Mouse (Mus musculus) ES-E14 (cell line): ENCODE measurements around the gene Slc10a1. TPM values are rescaled to one million over a fixed set of nuclear protein-coding genes. Genes with fewer than 3 reads are reported as not detected.

Source experiments
- DNase-seq: peaks from one replicate; pipeline ENCODE4 v3.0.0-alpha.2; 2013; ENCODE audit warnings: low read depth, low spot score
- H3K27ac ChIP-seq: 2 replicates; pipeline ENCODE4 v1.5.1; 2012; ENCODE audit warnings: low read depth, mild to moderate bottlenecking, low read length, moderate library complexity, mixed read lengths; ENCODE audit not compliant: poor library complexity, insufficient read depth, severe bottlenecking
- H3K36me3 ChIP-seq: 2 replicates; pipeline ENCODE4 v1.6.1; 2012; ENCODE audit warnings: mild to moderate bottlenecking, low read length, moderate library complexity, mixed read lengths; ENCODE audit not compliant: control insufficient read depth, poor library complexity, insufficient read depth, severe bottlenecking
- H3K4me1 ChIP-seq, 2 experiments: fragments of 150-350 bp in 1 of 2; sonication (generic) in 1 of 2; 2 replicates each; pipeline ENCODE4 v1.6.1; 2012; ENCODE audit warnings: low read length in 2 of 2, mild to moderate bottlenecking in 1 of 2, mixed read lengths in 1 of 2; ENCODE audit not compliant: control insufficient read depth in 2 of 2, insufficient read depth in 2 of 2, poor library complexity in 1 of 2
- H3K4me3 ChIP-seq, 2 experiments: fragments of 150-350 bp in 1 of 2; sonication (generic) in 1 of 2; 2 replicates each; pipeline ENCODE4 v1.5.1; 2012; ENCODE audit warnings: low read length in 2 of 2, low read depth in 1 of 2, mild to moderate bottlenecking in 1 of 2, mixed read lengths in 1 of 2; ENCODE audit not compliant: insufficient read depth in 1 of 2, poor library complexity in 1 of 2, severe bottlenecking in 1 of 2
- H3K9ac ChIP-seq: 2 replicates; pipeline ENCODE4 v1.6.1; 2012; ENCODE audit warnings: low read depth, mild to moderate bottlenecking, low read length, mixed read lengths; ENCODE audit not compliant: poor library complexity, insufficient read depth, severe bottlenecking
- H3K9me3 ChIP-seq: fragments of 150-350 bp; sonication (generic); 2 replicates; pipeline ENCODE4 v1.6.1; 2012; ENCODE audit warnings: low read depth, mild to moderate bottlenecking, low read length; ENCODE audit not compliant: control insufficient read depth, insufficient read depth
- CHD2 ChIP-seq: IDR thresholded peaks from 2 replicates; pipeline ENCODE4 v1.6.1; 2014; ENCODE audit warnings: mild to moderate bottlenecking, low read depth, low read length, inconsistent platforms
- HCFC1 ChIP-seq: IDR thresholded peaks from 2 replicates; pipeline ENCODE4 v1.6.1; 2012; ENCODE audit warnings: low read length, inconsistent platforms, borderline replicate concordance; ENCODE audit not compliant: insufficient read depth
- MAFK ChIP-seq: IDR thresholded peaks from 2 replicates; pipeline ENCODE4 v1.6.1; 2014; ENCODE audit warnings: mild to moderate bottlenecking, low read depth, low read length, inconsistent platforms; ENCODE audit not compliant: insufficient read depth
- ZC3H11A ChIP-seq: IDR thresholded peaks from 2 replicates; pipeline ENCODE4 v1.6.1; 2012; ENCODE audit warnings: low read depth, mild to moderate bottlenecking, inconsistent platforms, low read length, borderline replicate concordance
- ZNF384 ChIP-seq: IDR thresholded peaks from 2 replicates; pipeline ENCODE4 v1.6.1; 2012; ENCODE audit warnings: low read depth, low read length, inconsistent platforms
- in situ Hi-C, 2 experiments: fragments of 600-800 bp; cut with MboI; formaldehyde crosslinking; loops; one replicate each; pipeline ENCODE4 v1.15.1; 2025; ENCODE audit warnings: low sequenced_read_pairs in 2 of 2, inconsistent platforms in 1 of 2; ENCODE audit not compliant: unreplicated experiment in 2 of 2
- total RNA-seq: library from RNA; depleted of rRNA; stranded (reverse); fragments of 300-350 nt; gene quantifications from 2 replicates; pipeline ENCODE4 v1.2.3, GENCODE M21; 2012

Slc10a1 gene
- total RNA-seq, 1 experiment = 0.54 TPM

GRCm38 (mm10) chr12:81009813-81010212 lies 41.3 kb upstream of the Slc10a1 start:
- DNase-seq = no peak
- no peak overlapping the region; the same call in 1 of the 2 replicates for H3K9ac ChIP-seq
- H3K4me3 ChIP-seq = peak overlapping the region; percentile 26 to 33; a peak in 2 of 4 replicates
- H3K27ac ChIP-seq = no peak overlapping the region
- peaks cover 5 to 12% of the 10 kb centered on the region in 2 experiments; a peak in 2 of 4 replicates for H3K4me1 ChIP-seq
- TF ChIP-seq MAFK (no peak), CHD2 (no peak), ZNF384 (no peak), ZC3H11A (no peak), HCFC1 (no peak)
- H3K9me3 ChIP-seq = no peaks in the 10 kb centered on the region
- in situ Hi-C loops = no loop called here
- no peaks in the 10 kb centered on the region for H3K36me3 ChIP-seq

GRCm38 (mm10) chr12:81002841-81003635 lies 34.5 kb upstream of the Slc10a1 start:
- no peak for DNase-seq
- H3K4me1 ChIP-seq = 0 out of 4 replicates have a peak, but pooled peaks cover 0 to 2% of the 10 kb centered on the region in 2 experiments
- no peak for TF ChIP-seq ZNF384
- no peaks in the 10 kb centered on the region for H3K9me3 ChIP-seq
- H3K36me3 ChIP-seq = no peaks in the 10 kb centered on the region
- no peak overlapping the region for H3K4me3 ChIP-seq
- H3K9ac ChIP-seq = no peak overlapping the region
- in situ Hi-C loops = no loop called here
- H3K27ac ChIP-seq = no peak overlapping the region

- in situ Hi-C loops = no loop called here
Measured at GRCm38 (mm10) chr12:81000924-81001323, 32.4 kb upstream of the Slc10a1 start.

GRCm38 (mm10) chr12:80998528-80999221 lies 30.2 kb upstream of the Slc10a1 start:
- DNase-seq = no peak
- Histone ChIP-seq H3K9me3 (no peaks in the 10 kb centered on the region), H3K4me3 (peak overlapping the region; percentile 64 to 67), H3K4me1 (0 out of 4 replicates have a peak, but pooled peaks cover 0 to 2% of the 10 kb centered on the region in 2 experiments), H3K9ac (peak overlapping the region; percentile 42), H3K36me3 (no peaks in the 10 kb centered on the region), H3K27ac (no peak overlapping the region)
- TF ChIP-seq HCFC1 = no peak
- TF ChIP-seq ZNF384 = no peak
- TF ChIP-seq MAFK = no peak
- no peak for TF ChIP-seq CHD2
- TF ChIP-seq ZC3H11A = no peak
- in situ Hi-C loops = loop anchor here in 1 of 2 experiments (25.0 kb wide), 1 partner anchor 389 kb away; the partner anchor contains the start of gene Gm4787

More at GRCm38 (mm10) chr12:81000924-81001323, 32.4 kb upstream of the Slc10a1 start:
- no peak overlapping the region for H3K27ac ChIP-seq
- no peaks in the 10 kb centered on the region for H3K36me3 ChIP-seq
- H3K9ac ChIP-seq = no peak overlapping the region
- H3K4me3 ChIP-seq = no peak overlapping the region
- DNase-seq = no peak
- 0 out of 4 replicates have a peak, but pooled peaks cover 0 to 2% of the 10 kb centered on the region in 2 experiments for H3K4me1 ChIP-seq
- TF ChIP-seq ZC3H11A (no peak), HCFC1 (no peak), CHD2 (no peak), MAFK (no peak)
- H3K9me3 ChIP-seq = no peaks in the 10 kb centered on the region
